Mouse (Mus musculus): ENCODE measurements around the gene Rap1b.

Rap1b gene

DNA sequence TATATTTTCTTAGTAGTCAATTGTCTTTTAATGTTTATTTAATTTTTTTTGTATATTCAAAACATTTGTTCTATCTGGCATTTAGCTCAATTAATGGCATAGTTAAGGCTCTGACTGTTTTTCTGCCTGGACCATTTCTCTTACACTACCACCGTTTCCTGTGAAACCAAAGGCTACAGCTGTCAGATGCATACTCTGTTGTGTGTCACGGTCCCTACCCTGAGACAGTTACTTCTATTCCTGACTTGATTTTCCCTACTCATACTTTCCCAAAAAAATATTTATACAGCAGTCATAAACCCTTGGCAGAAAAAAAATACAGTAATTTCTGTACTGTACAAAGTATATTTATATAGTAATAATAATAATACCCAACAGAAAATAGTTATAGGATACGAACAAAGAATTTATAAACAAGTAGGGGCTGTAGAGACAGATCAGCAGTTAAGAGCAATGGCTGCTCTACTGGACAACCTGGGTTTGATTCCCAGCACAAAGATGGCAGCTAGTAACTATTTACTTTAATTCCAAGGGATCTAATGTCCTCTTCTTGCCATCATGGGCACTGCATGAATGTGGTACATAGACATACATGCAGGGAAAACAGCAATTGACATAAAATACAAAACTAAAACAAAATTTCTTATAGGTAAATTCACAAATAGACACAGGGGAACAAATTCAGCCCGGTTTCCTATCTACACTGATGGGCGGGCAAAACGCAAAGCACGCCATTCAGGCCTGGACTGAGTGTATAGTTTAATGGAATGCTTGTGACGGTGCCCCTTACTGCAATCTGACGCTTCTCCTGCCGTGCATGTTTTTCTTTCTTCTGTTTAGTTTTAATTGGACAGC lies 78.3 kb downstream of the Rap1b start:
- peak; percentile 74 for DNase-seq

DNA sequence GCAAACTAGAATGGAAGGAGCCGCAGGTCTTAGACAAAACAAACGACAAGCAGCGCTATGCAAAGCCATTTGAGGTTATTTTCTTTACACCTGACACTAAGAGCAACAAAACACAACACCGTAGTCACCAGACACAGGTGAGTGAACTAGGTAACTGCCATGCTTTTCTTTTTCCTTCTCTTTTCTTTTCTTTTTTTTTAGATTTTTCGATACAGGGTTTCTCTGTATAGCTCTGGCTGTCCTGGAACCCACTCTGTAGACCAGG lies 79.0 kb downstream of the Rap1b start:
- no peak for DNase-seq

DNA sequence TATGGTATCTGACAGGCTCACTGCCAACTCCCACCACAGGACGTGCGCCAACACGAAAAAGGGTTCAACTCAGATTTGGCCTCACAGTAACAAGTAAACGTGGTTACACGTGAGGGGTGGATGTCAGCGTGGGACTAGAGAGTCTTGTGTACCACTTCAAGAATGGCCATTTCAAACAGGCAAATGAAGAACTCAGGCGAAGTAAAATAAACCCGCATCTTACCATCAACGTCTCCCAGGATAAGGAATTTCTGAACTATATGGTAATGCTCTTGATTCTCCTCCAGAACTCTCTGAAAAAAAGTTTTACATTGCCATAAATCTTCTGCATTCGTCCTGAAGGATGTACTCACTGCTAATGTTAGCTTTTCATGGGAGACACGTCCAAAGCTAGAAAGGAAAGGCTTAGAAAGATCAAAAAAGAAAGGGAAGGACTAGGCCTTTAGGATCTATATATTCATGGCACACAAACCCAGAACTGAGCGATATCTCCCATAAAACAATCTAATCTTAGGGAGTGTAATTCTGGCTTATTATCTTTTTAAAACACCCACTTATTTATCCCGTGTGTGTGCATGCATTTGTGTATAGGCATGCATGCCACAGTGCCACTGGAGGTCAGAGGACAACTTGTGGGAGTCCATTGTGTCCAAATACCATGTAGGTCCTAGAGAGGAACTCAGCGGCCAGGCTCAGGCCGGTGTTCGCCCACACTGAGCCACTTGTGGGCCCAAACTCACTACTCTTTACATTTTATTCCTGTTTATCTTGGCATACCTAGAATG lies 79.5 kb downstream of the Rap1b start:
- no peak for DNase-seq

DNA sequence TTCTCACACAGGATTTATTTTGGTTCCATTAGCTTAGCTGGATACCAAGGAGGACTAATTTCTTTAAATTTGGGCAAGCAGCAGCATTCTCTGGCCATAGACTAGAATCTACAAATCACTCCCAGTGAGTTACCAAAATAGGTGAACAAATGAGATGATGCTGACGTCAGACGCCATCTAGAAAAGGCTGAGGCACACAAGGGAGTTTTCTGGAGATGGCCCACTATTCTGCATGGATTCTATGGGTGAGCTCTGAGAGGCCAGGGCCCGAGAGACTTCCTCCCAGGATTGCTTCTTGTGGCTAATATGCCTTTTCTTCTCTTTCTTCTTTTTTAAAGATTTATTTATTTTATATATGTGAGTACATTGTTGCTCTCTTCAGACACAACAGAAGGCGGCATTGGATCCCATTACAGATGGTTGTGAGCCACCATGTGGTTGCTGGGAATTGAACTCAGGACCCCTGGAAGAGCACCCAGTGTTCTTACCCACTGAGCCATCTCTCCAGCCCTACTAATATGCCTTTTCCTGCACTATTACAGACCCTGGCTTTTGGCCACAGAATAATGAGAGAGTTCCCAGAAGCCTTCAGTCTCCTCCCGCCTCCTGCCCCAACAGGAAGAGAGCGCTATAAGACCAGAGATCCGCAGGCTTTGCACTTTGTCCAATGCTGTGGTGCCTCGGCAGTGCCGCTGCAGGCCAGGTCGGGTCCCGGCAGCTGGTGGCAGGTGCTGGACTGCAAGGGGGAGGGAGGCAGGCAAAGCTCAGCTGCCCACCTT lies 80.5 kb downstream of the Rap1b start:
- DNase-seq: peak; percentile 80

DNA sequence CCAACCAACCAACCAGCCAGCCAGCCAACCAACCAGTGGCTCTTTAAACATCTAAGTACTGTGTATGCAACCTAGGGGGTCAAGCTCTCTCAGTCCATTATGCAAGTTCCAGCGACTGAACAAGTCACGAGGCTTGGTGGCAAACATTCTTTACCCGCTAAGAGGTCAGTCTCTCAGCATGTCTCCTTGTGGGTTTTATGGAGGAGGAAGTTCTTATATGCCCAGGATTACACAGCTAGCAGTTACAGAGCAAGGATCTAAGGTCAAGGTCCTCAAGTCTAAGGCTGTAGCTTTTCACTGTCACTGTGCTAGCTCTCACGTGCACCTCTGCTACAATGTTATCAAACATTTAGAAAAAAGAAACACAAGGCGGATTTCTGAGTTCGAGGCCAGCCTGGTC lies 81.2 kb downstream of the Rap1b start:
- no peak for DNase-seq
